Mouse (Mus musculus) kidney, adult 2 months (tissue): Measurements from ENCODE around the gene AC170998.1. TPM values are rescaled to one million over a fixed set of nuclear protein-coding genes. Genes with fewer than 3 reads are reported as not detected.
A peak's percentile ranks its signal among the peaks of the same experiment; 100 is the strongest.

Experiments used
- DNase-seq: peaks from one replicate; pipeline ENCODE4 v3.0.0; 2021
- H3K27ac ChIP-seq: fragments of 200-500 bp; 2 replicates; pipeline ENCODE4 v1.5.1; 2012; ENCODE audit warnings: low read depth, low read length, control low read depth, inconsistent platforms; ENCODE audit not compliant: insufficient read depth
- H3K27me3 ChIP-seq: fragments of 200-500 bp; replicated peaks from 2 replicates; pipeline ENCODE4 v1.6.1; 2012; ENCODE audit warnings: mild to moderate bottlenecking, moderate library complexity, low read length, inconsistent platforms; ENCODE audit not compliant: control insufficient read depth, insufficient read depth
- H3K36me3 ChIP-seq: fragments of 200-500 bp; 2 replicates; pipeline ENCODE4 v1.6.1; 2012; ENCODE audit warnings: mild to moderate bottlenecking, moderate library complexity, low read length, inconsistent platforms; ENCODE audit not compliant: control insufficient read depth, insufficient read depth
- H3K4me1 ChIP-seq: fragments of 200-500 bp; 2 replicates; pipeline ENCODE4 v1.6.1; 2011; ENCODE audit warnings: low read length; ENCODE audit not compliant: control insufficient read depth, insufficient read depth
- H3K4me3 ChIP-seq: fragments of 200-500 bp; 2 replicates; pipeline ENCODE4 v1.5.1; 2011; ENCODE audit warnings: mild to moderate bottlenecking, low read depth, low read length, control low read depth; ENCODE audit not compliant: insufficient read depth
- CTCF ChIP-seq: fragments of 200-500 bp; conservative IDR thresholded peaks from 2 replicates; pipeline ENCODE4 v1.5.1; 2011; ENCODE audit warnings: low read depth, mild to moderate bottlenecking, control low read depth, low read length, moderate library complexity, mixed read lengths; ENCODE audit not compliant: insufficient read depth, insufficient read length
- POLR2A ChIP-seq: fragments of 200-500 bp; IDR thresholded peaks from one replicate; pipeline ENCODE4 v1.6.1; 2011; ENCODE audit warnings: low read depth, low read length, control low read depth
- WGBS: fragments of 180-500 bp; shearing (Covaris S2); methylation state at CpG from one replicate; pipeline ENCODE4 v1.1.7; 2018; 5-methylcytosine and 5-hydroxymethylcytosine counted together
- polyA plus RNA-seq: library from polyadenylated mRNA; depleted of rRNA; stranded (reverse); fragments of >200 nt; gene quantifications from 2 replicates; pipeline ENCODE4 v1.2.3, GENCODE M21; 2012

AC170998.1 gene
- polyA plus RNA-seq, 1 experiment: 0.63 TPM

DNA sequence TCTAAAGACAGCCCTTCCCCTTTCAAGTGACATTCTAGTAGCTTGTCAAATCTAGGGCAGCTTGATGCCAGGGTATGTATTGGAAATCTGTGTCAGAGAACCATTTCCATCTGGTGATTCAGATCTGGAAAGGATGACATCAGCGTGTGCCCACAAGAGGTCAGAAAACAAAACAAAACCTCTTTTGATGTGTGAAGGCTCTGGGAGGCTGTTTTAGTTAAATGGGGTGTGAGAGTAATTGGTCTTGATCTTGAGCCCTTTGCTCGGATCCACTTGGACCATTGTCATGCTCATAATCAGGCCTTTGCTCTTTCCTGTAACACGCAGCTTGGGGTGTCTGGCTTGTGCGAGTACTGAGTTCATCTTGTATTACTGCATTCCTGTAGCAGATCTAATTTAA is 27.6 kb upstream of the AC170998.1 start:
- Histone ChIP-seq H3K27me3 (no peaks in the 10 kb centered on the region), H3K4me1 (peaks cover 62% of the 10 kb centered on the region), H3K27ac (peak overlapping the region; percentile 87), H3K36me3 (no peaks in the 10 kb centered on the region), H3K4me3 (no peak overlapping the region)
- 29% methylated on average over 4 of the region's 4 CpGs for WGBS
- TF ChIP-seq CTCF (no peak), POLR2A (no peak)
- peak; percentile 74 for DNase-seq

DNA sequence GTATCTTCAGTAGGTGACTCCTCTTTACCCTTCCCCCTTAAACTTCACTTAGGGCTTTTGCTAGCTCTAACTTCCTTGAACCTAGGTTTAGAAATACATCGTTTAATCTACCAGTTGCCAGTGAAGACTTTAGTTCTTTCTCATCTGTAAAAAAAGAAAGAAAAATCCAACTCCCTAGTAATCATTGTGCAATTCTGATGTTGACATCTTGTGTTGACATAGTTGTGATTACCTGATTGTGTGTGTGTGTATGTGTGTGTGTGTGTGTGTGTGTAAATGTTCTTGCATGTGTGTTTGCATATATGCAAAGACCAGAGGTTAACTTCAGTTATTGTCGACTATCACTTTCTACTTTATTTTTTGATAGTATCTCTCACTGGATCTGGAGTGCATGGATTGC is 27.2 kb upstream of the AC170998.1 start:
- Histone ChIP-seq H3K4me1 (peaks cover 60% of the 10 kb centered on the region), H3K27ac (no peak overlapping the region; the same call in 1 of the 2 replicates), H3K36me3 (no peaks in the 10 kb centered on the region), H3K27me3 (no peaks in the 10 kb centered on the region), H3K4me3 (no peak overlapping the region)
- WGBS: 37% methylated on average over 2 of the region's 2 CpGs
- no peak for DNase-seq
- TF ChIP-seq CTCF (no peak), POLR2A (no peak)

DNA sequence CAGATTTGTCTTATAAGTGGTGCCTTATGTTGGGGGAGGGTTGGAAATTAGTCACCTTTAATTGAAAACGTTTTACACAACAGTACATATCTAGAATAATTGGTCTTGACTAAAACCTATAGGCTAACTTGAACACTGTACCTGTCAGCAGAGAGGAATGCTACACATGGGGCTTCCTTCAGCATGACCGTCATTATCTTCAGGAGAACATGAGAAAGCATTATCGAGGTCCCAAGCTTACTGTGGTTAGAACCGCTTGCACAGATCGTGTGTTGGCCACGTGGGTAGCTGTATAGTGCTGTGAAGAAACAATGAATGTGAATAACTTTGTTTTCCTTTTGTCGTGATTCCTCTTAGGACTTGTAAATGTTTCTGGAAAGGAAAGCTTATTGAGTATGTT is 26.1 kb upstream of the AC170998.1 start:
- no peak overlapping the region for H3K4me3 ChIP-seq
- no peaks in the 10 kb centered on the region for H3K27me3 ChIP-seq
- no peak for DNase-seq
- H3K27ac ChIP-seq: no peak overlapping the region
- peaks cover 56% of the 10 kb centered on the region for H3K4me1 ChIP-seq
- H3K36me3 ChIP-seq: no peaks in the 10 kb centered on the region
- 59% methylated on average over 7 of the region's 7 CpGs for WGBS
- TF ChIP-seq CTCF (no peak), POLR2A (no peak)

- Histone ChIP-seq H3K4me3 (no peak overlapping the region), H3K27me3 (no peaks in the 10 kb centered on the region), H3K4me1 (peaks cover 49% of the 10 kb centered on the region), H3K27ac (no peak overlapping the region), H3K36me3 (no peaks in the 10 kb centered on the region)
- TF ChIP-seq CTCF (no peak), POLR2A (no peak)
- no peak for DNase-seq
- 90% methylated on average over 4 of the region's 4 CpGs for WGBS
These were observed 24.7 kb upstream of the AC170998.1 start for GRCm38 (mm10) chr17:28701171-28701570.

GRCm38 (mm10) chr17:28701737-28702136 is 24.1 kb upstream of the AC170998.1 start:
- TF ChIP-seq POLR2A: no peak
- no peak for TF ChIP-seq CTCF
- Histone ChIP-seq H3K27ac (no peak overlapping the region), H3K36me3 (no peaks in the 10 kb centered on the region), H3K4me3 (no peak overlapping the region), H3K4me1 (peaks cover 47% of the 10 kb centered on the region), H3K27me3 (no peaks in the 10 kb centered on the region)
- peak; percentile 47 for DNase-seq
- 64% methylated on average over 3 of the region's 3 CpGs for WGBS

DNA sequence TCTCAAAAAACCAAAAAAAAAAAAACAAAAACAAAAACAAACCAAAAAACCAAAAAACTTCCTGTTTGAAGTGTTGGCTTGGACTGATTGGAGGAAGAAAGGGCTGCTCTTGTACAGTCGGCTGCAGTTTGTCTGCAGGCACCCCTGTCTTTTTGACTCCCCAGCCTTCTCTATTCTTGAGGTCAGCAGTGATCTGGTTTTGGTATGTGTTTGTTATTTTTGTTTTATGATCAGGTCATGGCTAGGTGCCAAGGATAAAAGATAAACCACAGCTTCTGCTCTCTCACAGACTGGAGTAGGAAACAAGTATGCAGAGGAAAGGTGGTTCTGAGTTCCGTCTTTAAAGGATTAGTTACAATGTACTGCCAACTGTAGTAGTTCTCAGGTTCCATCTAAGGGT is 23.2 kb upstream of the AC170998.1 start:
- 10% methylated on average over 2 of the region's 2 CpGs for WGBS
- H3K27ac ChIP-seq: peak overlapping the region; percentile 46; the same call in 1 of the 2 replicates
- H3K4me1 ChIP-seq: peaks cover 48% of the 10 kb centered on the region
- H3K27me3 ChIP-seq: no peaks in the 10 kb centered on the region
- peak; percentile 70 for DNase-seq
- H3K4me3 ChIP-seq: no peak overlapping the region
- TF ChIP-seq CTCF (no peak), POLR2A (no peak)
- H3K36me3 ChIP-seq: no peaks in the 10 kb centered on the region

GRCm38 (mm10) chr17:28706697-28707096 is 19.2 kb upstream of the AC170998.1 start:
- TF ChIP-seq POLR2A: no peak
- TF ChIP-seq CTCF: no peak
- no peaks in the 10 kb centered on the region for H3K36me3 ChIP-seq
- no peaks in the 10 kb centered on the region for H3K27me3 ChIP-seq
- peaks cover 44% of the 10 kb centered on the region for H3K4me1 ChIP-seq
- H3K4me3 ChIP-seq: no peak overlapping the region
- peak; percentile 33 for DNase-seq
- H3K27ac ChIP-seq: peak overlapping the region; percentile 25; the same call in 1 of the 2 replicates
- 21% methylated on average over 1 of the region's 1 CpGs for WGBS

DNA sequence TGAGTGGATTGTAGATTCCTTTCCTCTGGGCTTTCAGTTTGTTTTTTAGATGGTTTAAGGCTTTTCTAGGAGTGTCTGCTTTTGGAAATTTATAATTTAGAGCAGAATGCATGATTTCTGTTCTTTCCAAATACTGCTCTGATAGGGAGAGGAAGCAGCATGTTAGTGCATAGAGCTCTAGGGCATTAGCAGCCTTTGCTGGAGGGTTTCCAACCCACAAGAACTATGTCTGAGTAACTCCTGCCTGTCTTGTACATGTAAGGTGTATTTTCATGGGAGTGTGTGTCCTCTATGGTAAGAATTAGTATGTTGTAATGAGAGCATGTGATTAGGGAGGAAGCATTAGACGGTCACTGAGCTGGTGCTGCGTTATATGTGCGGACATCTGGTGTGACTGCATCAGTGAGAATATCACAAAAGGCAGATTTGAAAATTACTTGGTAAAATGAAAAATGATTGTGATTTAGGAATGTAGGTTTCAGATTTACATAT is 18.7 kb upstream of the AC170998.1 start:
- Histone ChIP-seq H3K4me3 (no peak overlapping the region), H3K36me3 (no peaks in the 10 kb centered on the region), H3K27ac (peak overlapping the region; percentile 30), H3K27me3 (no peaks in the 10 kb centered on the region), H3K4me1 (peaks cover 46% of the 10 kb centered on the region)
- TF ChIP-seq POLR2A (no peak), CTCF (no peak)
- WGBS: 73% methylated on average over 3 of the region's 3 CpGs
- peak; percentile 25 for DNase-seq
